Mouse (Mus musculus): ENCODE results near the gene Wdpcp.
"Not testable (repeated sequence)": the region's sequence is repeated elsewhere in the genome, so short reads cannot be mapped to it uniquely, and the experiment has no call there.

The Wdpcp gene

DNA sequence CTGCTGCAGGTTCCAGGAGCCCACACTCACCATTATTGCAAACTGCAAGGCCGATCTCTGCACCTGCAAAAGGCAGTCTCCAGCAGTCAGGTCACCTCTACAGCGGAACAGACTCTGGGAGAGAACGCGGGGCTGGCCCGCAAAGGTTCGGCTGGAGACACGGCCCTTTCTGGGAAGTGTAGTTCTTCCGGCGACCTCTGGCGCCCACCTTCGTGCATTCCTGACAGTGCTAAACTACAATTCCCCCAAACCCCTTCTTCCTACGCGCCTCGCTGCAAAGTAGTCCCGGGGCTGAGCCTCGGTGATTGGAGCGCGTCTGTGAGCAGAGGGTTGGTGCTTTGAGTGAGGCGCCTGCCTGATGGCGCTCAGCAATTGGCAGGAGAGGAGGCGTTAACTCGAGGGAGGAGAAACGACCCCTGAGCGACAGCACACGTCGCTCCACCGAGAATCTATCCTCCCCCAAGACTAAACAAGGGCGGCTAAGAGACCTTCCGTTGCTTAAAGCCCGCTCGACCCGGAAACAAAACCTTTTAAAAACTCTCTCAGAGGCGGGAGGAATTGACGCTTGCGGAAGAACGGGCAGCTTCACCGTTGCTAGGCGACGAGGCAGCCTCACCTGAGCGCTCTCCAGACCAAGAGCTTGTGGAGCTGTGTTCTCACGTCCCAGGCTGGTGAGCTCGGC, at the start of gene Wdpcp, which contains the start of gene Mdh1:
TSS of gene Wdpcp (plus strand) at position 536 of the 682 bp plus-strand sequence.
TSS of gene Mdh1 (minus strand) at position 668 of the 682 bp plus-strand sequence.
- peak; percentile 88 to 91 for DNase-seq

DNA sequence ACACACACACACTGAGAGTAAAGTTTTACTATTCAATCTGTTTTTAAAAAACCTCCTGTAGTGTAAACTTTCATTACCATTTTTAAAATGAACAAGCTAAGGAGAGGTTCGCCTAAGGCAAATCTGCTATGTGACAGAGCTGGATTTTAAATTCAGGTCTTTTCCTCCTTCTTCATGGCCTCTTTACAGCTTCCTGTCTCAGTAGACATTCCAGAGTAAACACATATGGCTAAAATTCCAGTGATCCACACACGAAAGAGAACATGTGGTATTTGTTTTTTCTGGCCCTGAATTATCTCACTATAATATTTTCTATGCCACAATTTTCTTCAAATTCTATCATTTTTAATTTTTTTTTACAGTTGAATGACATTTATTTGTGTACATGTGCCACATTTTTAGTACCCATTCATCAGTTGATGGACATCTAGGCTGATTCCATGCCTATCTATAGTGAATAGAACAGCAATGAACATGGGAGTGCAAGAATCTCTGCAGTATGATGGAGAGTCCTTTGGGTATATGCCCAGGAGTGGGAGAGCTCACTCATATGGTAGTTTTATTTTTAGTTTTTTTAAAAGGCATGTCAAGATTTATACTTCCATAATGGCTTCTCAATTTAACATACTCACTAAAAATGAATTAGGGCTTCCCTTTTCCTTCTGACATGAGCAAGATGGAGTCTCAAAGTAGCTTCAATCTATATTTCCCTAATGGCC, 43.2 kb upstream of the Wdpcp start:
- DNase-seq: no peak

- not testable (repeated sequence) for DNase-seq
Measured at GRCm38 (mm10) chr11:21530856-21531255, 41.2 kb upstream of the Wdpcp start.

GRCm38 (mm10) chr11:21540072-21540471, 32.0 kb upstream of the Wdpcp start:
- no peak for DNase-seq

GRCm38 (mm10) chr11:21540622-21541021, 31.4 kb upstream of the Wdpcp start:
- no peak for DNase-seq

GRCm38 (mm10) chr11:21542731-21543130, 29.3 kb upstream of the Wdpcp start:
- DNase-seq: no peak

DNA sequence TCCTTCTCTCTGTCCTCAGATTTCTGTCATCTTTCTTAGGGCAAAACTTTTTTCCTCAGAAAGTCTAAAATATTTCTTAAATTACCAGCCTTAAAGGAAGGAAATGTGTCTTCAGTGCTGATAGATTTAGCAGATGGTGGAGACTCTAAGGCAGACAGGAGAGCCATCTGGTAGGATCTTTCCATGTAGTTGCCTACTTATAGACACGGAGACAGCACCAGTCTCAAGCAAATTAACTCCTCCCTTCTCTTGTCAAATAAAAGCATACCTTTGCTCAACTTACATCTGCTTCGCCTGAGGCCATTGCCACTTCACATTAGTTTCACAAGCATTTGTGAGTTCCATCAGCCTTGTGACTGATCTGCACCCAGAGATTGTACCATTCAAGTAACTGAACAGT, 27.0 kb upstream of the Wdpcp start:
- no peak for DNase-seq

- no peak for DNase-seq
Measured at GRCm38 (mm10) chr11:21545951-21546350, 26.1 kb upstream of the Wdpcp start.

DNA sequence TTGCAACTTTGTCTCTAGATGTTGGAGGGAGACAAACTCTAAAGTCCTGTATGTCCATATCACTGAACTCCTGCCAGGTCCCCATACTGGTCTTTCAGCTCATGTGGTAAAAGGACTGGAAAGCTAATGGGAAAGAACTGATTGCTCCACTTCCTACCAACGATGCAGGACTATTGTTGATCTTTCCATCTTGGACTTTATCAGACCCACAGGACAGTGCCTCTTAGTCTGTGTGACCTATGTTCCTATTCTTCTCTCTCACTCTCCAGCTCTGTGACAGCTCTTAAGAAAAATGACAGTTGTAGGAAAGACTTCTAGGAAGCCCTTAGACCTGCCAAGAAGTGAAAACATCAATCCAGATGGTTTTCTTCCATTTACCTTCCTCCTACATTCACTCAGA, 25.4 kb upstream of the Wdpcp start:
- no peak for DNase-seq

DNA sequence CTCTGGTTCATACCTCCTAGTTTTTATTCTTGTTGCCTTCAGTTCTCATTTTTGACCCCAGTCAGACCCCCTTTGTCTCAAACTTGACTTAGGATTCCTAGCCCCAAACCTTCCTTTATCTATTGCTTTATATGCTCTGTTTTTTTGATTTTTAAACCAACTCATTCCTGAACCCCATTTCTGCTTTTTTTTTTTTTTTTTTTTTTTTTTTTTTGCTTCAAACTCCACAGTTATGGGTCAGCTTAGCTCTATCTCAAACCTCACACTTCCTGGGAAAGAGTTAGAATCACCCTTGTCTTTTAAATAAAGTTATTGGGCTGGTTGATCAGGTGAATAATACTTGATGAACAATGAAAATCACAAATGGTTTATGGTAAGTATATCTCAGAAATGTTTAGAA, 24.5 kb upstream of the Wdpcp start:
- no peak for DNase-seq

DNA sequence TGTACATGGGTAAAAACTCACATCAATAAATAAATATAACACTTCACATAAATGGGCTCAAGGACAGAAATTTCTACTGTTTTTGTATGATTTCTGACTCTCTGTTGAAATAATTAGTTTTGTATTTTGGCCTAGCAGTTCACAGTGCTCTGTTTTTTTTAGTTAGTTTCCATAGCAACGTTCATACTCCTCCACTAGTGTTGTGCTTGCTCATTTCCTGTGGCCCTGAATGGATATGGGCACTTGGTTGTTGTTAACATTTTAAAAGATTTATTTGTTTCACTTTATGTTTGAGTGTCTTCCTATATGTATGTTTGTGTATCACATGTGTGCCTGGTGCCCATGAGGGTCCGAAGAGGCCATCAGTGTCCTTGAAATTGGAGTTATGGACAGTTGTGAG, 23.0 kb upstream of the Wdpcp start:
- DNase-seq: no peak

GRCm38 (mm10) chr11:21549754-21550153, 22.3 kb upstream of the Wdpcp start:
- no peak for DNase-seq

DNA sequence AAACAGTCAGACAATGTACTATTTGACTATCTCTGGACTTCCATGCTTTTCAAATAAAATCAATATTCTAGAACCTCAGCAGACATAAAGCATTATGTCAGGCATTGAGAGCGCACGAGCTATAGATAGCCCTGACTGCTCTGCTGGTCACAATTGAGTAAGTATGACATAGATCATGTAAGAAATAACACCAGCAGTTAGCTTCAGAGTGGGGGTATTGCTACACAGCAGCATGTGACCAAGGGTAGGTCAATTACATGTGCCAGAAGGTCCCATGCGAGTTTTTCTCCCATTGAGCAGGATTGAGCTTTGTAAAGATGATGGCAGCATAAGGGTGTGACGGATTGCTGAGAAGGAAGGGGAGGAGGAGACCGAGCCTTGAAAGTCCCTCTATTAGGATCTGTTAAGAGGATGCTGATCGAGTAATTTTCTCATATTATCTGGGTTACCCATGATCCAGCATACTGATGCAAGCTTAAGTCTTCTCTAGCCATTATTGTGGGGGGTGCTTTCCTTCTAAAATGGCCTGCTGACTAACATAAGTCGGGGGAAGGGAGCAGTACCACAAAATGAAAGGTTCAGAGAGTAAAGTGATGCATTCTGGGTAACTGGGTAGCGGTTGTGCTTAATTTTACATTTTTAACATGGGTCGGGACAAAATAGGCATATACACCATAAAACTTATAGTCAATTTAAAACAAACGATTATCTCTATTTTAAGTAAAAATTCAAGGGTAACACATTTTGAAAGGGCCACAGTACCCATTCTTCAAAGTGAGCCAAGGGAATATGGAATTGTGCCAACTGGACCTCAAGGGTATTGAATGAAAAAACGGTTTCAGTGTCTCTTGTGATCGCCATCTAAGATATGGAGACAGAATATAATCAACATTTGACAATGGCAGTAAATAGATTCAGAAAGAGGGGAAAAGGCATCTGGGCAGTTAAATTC, 21.5 kb upstream of the Wdpcp start:
- no peak for DNase-seq

DNA sequence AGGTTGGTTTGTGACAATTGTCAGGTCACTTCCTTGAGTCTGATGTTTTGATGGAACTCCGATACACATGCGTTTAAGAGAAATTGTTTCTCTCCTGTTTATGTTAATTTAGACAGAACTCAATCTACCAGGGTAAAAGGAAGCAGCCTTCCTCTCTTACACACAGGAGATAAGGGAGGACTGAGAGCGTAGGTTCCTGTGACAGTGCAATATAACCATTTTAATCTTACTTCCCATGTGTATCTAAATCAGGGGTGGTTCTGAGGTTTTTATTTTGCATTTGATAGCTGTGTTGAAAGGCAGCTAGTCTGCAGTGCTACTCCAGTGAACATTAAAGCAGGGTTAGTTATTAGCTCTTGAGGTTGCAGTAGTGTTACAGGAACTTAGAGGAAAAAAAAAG, 20.0 kb upstream of the Wdpcp start:
- DNase-seq: no peak

- DNase-seq: no peak
Measured at GRCm38 (mm10) chr11:21559727-21560126, 12.3 kb upstream of the Wdpcp start.

- no peak for DNase-seq
Measured at GRCm38 (mm10) chr11:21561347-21561746, 10.7 kb upstream of the Wdpcp start.

GRCm38 (mm10) chr11:21563617-21564325, 8.3 kb upstream of the Wdpcp start:
- DNase-seq: no peak

- DNase-seq: no peak
Measured at GRCm38 (mm10) chr11:21564681-21565405, 7.2 kb upstream of the Wdpcp start.

DNA sequence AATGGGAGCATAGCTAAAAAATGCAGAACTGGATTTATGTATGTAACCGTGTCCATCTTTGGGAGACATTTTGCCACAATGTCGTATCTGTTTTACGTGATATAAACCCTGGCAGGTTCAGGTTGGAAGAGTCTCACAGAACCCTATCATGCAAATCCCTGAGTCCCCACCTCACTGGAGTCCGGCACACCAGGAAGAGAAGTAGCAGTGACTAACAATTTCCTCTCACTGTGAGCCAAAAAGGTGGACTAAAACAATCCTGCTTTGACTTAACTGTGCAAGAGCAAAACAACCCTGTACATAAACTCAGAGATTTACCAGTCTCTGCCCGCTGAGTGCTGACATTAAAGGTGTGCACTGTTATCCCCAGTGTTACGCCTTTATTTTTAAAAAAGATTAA, 5.1 kb upstream of the Wdpcp start:
- no peak for DNase-seq

DNA sequence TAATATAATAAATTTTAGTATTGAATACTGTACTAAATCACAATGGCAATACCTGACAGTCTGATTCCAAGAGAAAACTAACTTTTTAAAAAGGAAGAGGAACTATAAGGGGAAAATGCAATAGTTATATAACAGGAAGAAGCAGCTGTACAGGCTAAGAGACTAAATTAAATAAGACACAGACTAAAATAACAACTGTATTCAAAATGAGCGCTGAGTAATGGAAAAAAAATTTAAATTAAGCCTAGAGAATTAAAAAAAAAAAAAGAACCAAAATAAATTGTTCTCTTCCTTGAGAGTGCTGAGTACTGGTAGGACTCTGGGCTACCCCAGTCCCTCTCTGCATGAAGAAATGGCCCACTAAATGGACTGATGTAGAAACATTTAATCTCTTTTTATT, 4.3 kb upstream of the Wdpcp start:
- DNase-seq: no peak

DNA sequence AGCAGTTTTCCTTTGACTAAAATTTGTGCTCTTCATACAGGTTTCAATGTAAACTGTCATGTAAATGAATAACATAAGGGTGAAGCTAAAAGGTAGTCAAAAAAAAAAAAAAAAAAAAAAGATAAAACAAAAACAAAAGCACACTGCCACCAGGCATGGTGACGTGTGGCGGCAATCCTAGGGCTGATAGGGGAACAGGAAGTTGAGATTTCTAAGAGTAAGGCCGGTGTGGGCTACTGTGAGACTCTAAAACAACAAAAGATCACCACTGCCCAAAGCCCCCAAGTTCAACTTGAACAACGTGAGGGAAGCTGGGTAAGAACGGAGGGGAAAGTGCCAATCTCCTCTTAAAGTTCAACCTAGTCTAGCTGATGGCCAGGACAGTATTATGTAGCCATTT, 3.0 kb upstream of the Wdpcp start:
- DNase-seq: no peak

Measured in spleen, adult 18-20 months (tissue).